Mouse (Mus musculus) monocyte, adult 2 months (primary cell): ENCODE results near the gene Vmn2r98.
"Not testable (repeated sequence)": the region's sequence is repeated elsewhere in the genome, so short reads cannot be mapped to it uniquely, and the experiment has no call there.

Experiments used
- DNase-seq, 2 experiments: peaks; one replicate each; pipeline ENCODE4 v3.0.0; 2022; ENCODE audit warnings: low spot score in 2 of 2, low read depth in 1 of 2

The Vmn2r98 gene

GRCm38 (mm10) chr17:19053160-19053559, at the start of gene Vmn2r98:
TSS of gene Vmn2r98 (plus strand) at chr17:19053460.
- DNase-seq = not testable (repeated sequence)

DNA sequence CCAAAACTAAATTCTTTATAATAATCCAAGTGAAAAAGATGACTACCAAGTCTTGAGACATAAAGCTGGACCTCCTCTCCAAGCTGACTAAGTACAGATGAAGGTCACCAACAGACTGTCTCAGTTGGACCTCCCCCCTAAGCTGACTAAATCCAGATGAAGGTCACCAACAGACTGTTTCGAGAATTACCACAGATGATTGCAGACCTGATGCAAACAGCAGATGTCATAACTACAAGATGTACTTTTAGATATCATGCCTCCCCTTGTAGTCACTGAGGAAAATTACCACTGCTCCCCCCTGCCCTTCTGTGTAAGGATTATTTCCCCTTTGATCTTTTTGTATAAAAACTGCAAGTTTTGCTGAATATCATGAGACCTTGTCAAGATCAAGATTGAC, 21.8 kb upstream of the Vmn2r98 start:
- DNase-seq = not testable (repeated sequence)

- no peak for DNase-seq
These were observed 21.3 kb upstream of the Vmn2r98 start for GRCm38 (mm10) chr17:19031962-19032361.

DNA sequence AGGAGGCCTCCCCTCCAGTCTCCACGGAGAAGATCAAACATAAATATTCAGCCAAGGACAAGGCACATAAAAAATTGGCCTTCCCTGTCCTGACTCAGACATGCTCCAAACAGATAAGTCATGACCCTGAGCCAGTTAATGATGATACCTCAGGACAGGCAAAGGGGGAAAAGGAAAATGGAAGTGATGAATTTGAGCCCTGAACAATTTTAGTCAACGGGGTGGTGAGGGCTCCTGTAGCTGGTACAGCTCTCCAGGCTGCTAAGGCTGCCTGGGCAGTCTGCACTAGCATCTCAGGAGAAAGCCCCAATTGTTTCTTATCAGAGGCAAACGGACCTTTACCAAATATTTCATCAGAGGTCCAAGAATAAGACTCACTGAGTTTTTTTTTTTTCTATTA, 20.5 kb upstream of the Vmn2r98 start:
- no peak for DNase-seq
